Comparison of ENCODE assay signal across 22 mouse cellular contexts in the genomic region with DNA sequence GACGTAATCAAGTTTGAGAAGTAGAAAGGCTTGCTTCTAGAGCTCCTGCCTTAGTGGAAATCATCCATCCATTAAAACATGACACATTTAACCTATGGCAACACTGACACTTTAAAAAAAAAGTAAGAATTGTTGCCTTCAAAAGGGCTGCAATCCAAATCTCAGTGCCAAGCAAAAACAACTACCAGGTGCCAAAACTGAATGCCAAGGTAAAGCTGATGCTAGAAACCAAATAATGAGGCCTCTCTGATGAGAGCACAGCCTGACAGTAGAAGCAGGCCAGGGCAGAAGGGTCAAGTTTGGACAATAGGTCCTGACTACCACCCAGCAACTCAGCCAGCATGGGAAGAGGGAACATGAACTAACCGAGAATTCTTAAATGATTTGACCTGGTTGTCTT. TPM values are rescaled to one million over a fixed set of nuclear protein-coding genes. Genes with fewer than 3 reads are reported as not detected.
DNase-seq lines count a peak whose midpoint lies in the region; ATAC-seq and TF ChIP-seq lines count a peak whose summit lies in the region.
"Had no signal": no experiment of that assay in that cellular context is flagged by ENCODE, and none has a peak within 500 bp of the region (broad histone marks: within the 10 kb centered on the region; RNA-seq: fewer than 3 reads in every experiment).

No protein-coding gene starts in this region.

- 84% methylated on average over 2 of the region's 2 CpGs for WGBS in liver, postnatal 0 days (ENCODE audit: insufficient replicate concordance)
- 84% methylated on average over 2 of the region's 2 CpGs for WGBS in liver, embryonic 11.5 days
- WGBS in stomach, postnatal 0 days, result 64% methylated on average over 2 of the region's 2 CpGs
- 80% methylated on average over 2 of the region's 2 CpGs for whole genome bisulfite sequencing in neural tube, embryonic 15.5 days

- no peak overlapping the region for H3K27ac ChIP-seq in liver, postnatal 0 days (ENCODE audit: low read depth)
- H3K27ac ChIP-seq in liver, embryonic 11.5 days (ENCODE audit: low read depth, low read length), result no peak overlapping the region
- H3K27ac ChIP-seq in stomach, postnatal 0 days (replicated peaks), result no peak overlapping the region
- no peak overlapping the region for H3K27ac ChIP-seq in neural tube, embryonic 15.5 days (replicated peaks)
- H3K27ac ChIP-seq: embryonic facial prominence, embryonic 13.5 days; embryonic facial prominence, embryonic 15.5 days; forebrain, embryonic 10.5 days; forebrain, embryonic 12.5 days had no signal

- no peaks in the 10 kb centered on the region for H3K9me3 ChIP-seq in liver, postnatal 0 days (ENCODE audit: low read length)
- no peaks in the 10 kb centered on the region for H3K9me3 ChIP-seq in liver, embryonic 11.5 days (ENCODE audit: control insufficient read depth, low read length)
- no peaks in the 10 kb centered on the region for H3K9me3 ChIP-seq in stomach, postnatal 0 days (ENCODE audit: control insufficient read depth, low read length)
- H3K9me3 ChIP-seq in neural tube, embryonic 15.5 days (replicated peaks), result no peaks in the 10 kb centered on the region
- H3K9me3 ChIP-seq: embryonic facial prominence, embryonic 13.5 days; embryonic facial prominence, embryonic 15.5 days; forebrain, embryonic 10.5 days; forebrain, embryonic 12.5 days had no signal

- no peak overlapping the region for H3K9ac ChIP-seq in liver, postnatal 0 days (replicated peaks)
- no peak overlapping the region for H3K9ac ChIP-seq in liver, embryonic 11.5 days (ENCODE audit: low read depth, low read length)
- H3K9ac ChIP-seq in stomach, postnatal 0 days (ENCODE audit: low read length), result no peak overlapping the region
- H3K9ac ChIP-seq in neural tube, embryonic 15.5 days (replicated peaks), result no peak overlapping the region
- H3K9ac ChIP-seq: embryonic facial prominence, embryonic 13.5 days; embryonic facial prominence, embryonic 15.5 days; forebrain, embryonic 12.5 days had no signal

- H3K36me3 ChIP-seq in liver, postnatal 0 days (replicated peaks; ENCODE audit: insufficient read depth, low read length), result peaks cover 14% of the 10 kb centered on the region; the same call in 1 of the 2 replicates
- no peaks in the 10 kb centered on the region for H3K36me3 ChIP-seq in liver, embryonic 11.5 days (ENCODE audit: control insufficient read depth, insufficient read depth, low read length)
- no peaks in the 10 kb centered on the region for H3K36me3 ChIP-seq in stomach, postnatal 0 days (ENCODE audit: control insufficient read depth, insufficient read depth, low read length)
- no peaks in the 10 kb centered on the region for H3K36me3 ChIP-seq in neural tube, embryonic 15.5 days
- H3K36me3 ChIP-seq: embryonic facial prominence, embryonic 13.5 days; embryonic facial prominence, embryonic 15.5 days; forebrain, embryonic 10.5 days; forebrain, embryonic 12.5 days had no signal

- ATAC-seq in liver, postnatal 0 days, result 0 out of 2 replicates have a peak, but pooled peaks have one; percentile 16
- no peak for ATAC-seq in liver, embryonic 11.5 days (replicated peaks; ENCODE audit: low FRiP score)
- ATAC-seq in stomach, postnatal 0 days (ENCODE audit: low FRiP score, low TSS enrichment), result no peak
- no peak for ATAC-seq in neural tube, embryonic 15.5 days (ENCODE audit: low FRiP score)
- ATAC-seq: forebrain, embryonic 14.5 days; forebrain, embryonic 16.5 days had no signal

- DNase-seq in liver, postnatal 0 days, result no peak
- DNase-seq in liver, embryonic 11.5 days (ENCODE audit: low spot score), result no peak
- DNase-seq in adipocyte (ENCODE audit: low spot score), result peak; percentile 58
- peak; percentile 6 for DNase-seq in stomach, postnatal 0 days (ENCODE audit: low spot score)
- DNase-seq: adrenal gland, adult 8-10 months; adrenal gland, postnatal 14 days; adrenal gland, postnatal 36 days; cerebellum, adult 11 months; cerebellum, adult 18-20 months; cerebellum, adult 8-10 months; cerebellum, adult 9-11 months; cerebellum, postnatal 14 days; cerebellum, postnatal 36 days; embryo, embryonic 11 days had no signal

- no peak overlapping the region for H3K4me2 ChIP-seq in liver, postnatal 0 days (ENCODE audit: low read depth, low read length)
- H3K4me2 ChIP-seq in liver, embryonic 11.5 days, result no peak overlapping the region
- H3K4me2 ChIP-seq in stomach, postnatal 0 days (replicated peaks; ENCODE audit: low read depth), result no peak overlapping the region
- no peak overlapping the region for H3K4me2 ChIP-seq in neural tube, embryonic 15.5 days
- H3K4me2 ChIP-seq: embryonic facial prominence, embryonic 13.5 days; embryonic facial prominence, embryonic 15.5 days; forebrain, embryonic 12.5 days had no signal

- no peaks in the 10 kb centered on the region for H3K27me3 ChIP-seq in liver, postnatal 0 days (ENCODE audit: insufficient read depth, low read length)
- no peaks in the 10 kb centered on the region for H3K27me3 ChIP-seq in liver, embryonic 11.5 days (replicated peaks; ENCODE audit: control insufficient read depth, insufficient read depth, low read length)
- no peaks in the 10 kb centered on the region for H3K27me3 ChIP-seq in stomach, postnatal 0 days (ENCODE audit: control insufficient read depth, insufficient read depth, low read length)
- no peaks in the 10 kb centered on the region for H3K27me3 ChIP-seq in neural tube, embryonic 15.5 days (replicated peaks)
- H3K27me3 ChIP-seq: embryonic facial prominence, embryonic 13.5 days; embryonic facial prominence, embryonic 15.5 days; forebrain, embryonic 12.5 days had no signal

- no peak for TF ChIP-seq EP300 in liver, postnatal 0 days (IDR thresholded peaks at IDR 0.05; ENCODE audit: low read depth)
- TF ChIP-seq EP300 in stomach, postnatal 0 days (optimal IDR thresholded peaks at IDR 0.05), result no peak

- no peak for TF ChIP-seq CTCF in liver, postnatal 0 days (IDR thresholded peaks at IDR 0.05; ENCODE audit: low read depth)
- TF ChIP-seq CTCF in stomach, postnatal 0 days (IDR thresholded peaks at IDR 0.05; ENCODE audit: low read depth), result no peak

- H3K4me1 ChIP-seq in liver, postnatal 0 days (ENCODE audit: insufficient read depth), result no peaks in the 10 kb centered on the region
- H3K4me1 ChIP-seq in liver, embryonic 11.5 days (replicated peaks; ENCODE audit: control insufficient read depth, insufficient read depth, low read length), result no peaks in the 10 kb centered on the region
- no peaks in the 10 kb centered on the region for H3K4me1 ChIP-seq in stomach, postnatal 0 days (replicated peaks; ENCODE audit: control insufficient read depth, insufficient read depth)
- no peaks in the 10 kb centered on the region for H3K4me1 ChIP-seq in neural tube, embryonic 15.5 days
- H3K4me1 ChIP-seq: embryonic facial prominence, embryonic 13.5 days; embryonic facial prominence, embryonic 15.5 days; forebrain, embryonic 10.5 days; forebrain, embryonic 12.5 days had no signal

- no peak overlapping the region for H3K4me3 ChIP-seq in liver, postnatal 0 days (ENCODE audit: low read depth, low read length)
- no peak overlapping the region for H3K4me3 ChIP-seq in liver, embryonic 11.5 days (ENCODE audit: low read depth, low read length)
- H3K4me3 ChIP-seq in stomach, postnatal 0 days (ENCODE audit: low read depth, low read length), result no peak overlapping the region
- no peak overlapping the region for H3K4me3 ChIP-seq in neural tube, embryonic 15.5 days (replicated peaks)
- H3K4me3 ChIP-seq: embryonic facial prominence, embryonic 13.5 days; embryonic facial prominence, embryonic 15.5 days; erythroblast, embryonic 14.5 days; forebrain, embryonic 10.5 days; forebrain, embryonic 12.5 days had no signal

RNA-seq across cellular contexts. Expression of a gene that starts 59.6 kb away (rescaled TPM):
- polyA plus RNA-seq in liver, postnatal 0 days (2015; fragmentation: Nextera tagmentation; extraction: Ambion mirVana), result 114 and 116 TPM in 2 replicates
- polyA plus RNA-seq in liver, embryonic 11.5 days (2014; fragmentation: Nextera tagmentation; extraction: Ambion mirVana), result 30.1 and 33.1 TPM in 2 replicates
- 416 and 426 TPM in 2 replicates for polyA plus RNA-seq in stomach, postnatal 0 days (2015; fragmentation: Nextera tagmentation; extraction: Ambion mirVana)
- 86.1 and 87.0 TPM in 2 replicates for polyA plus RNA-seq in neural tube, embryonic 15.5 days (2015; fragmentation: Nextera tagmentation; extraction: Ambion mirVana)

Comparison
In these comparisons a context has a peak if more than half of its experiments do, and no peak if none do; other contexts are left out.
1. DNase-seq: peak in adipocyte (single experiment) and stomach, postnatal 0 days (single experiment); none in liver, postnatal 0 days (single experiment) and liver, embryonic 11.5 days (single experiment).